Mouse (Mus musculus) limb, embryonic 13.5 days (tissue): ENCODE results near the gene Yme1l1. TPM values are rescaled to one million over a fixed set of nuclear protein-coding genes. Genes with fewer than 3 reads are reported as not detected.

Experiments used
- ATAC-seq: fragments of 200-750 bp; cut with Nextera tagmentation; 2 replicates; pipeline ENCODE4 v1.8.0; 2017; ENCODE audit warnings: low read depth, moderate number of reproducible peaks, moderate TSS enrichment; ENCODE audit not compliant: low FRiP score
- H3K27ac ChIP-seq: fragments of 300-500 bp; sonication (generic); 2 replicates; pipeline ENCODE4 v1.5.1; 2015; ENCODE audit warnings: inconsistent platforms, mild to moderate bottlenecking, moderate library complexity
- H3K27me3 ChIP-seq: fragments of 300-500 bp; sonication (generic); 2 replicates; pipeline ENCODE4 v1.6.1; 2015; ENCODE audit warnings: mild to moderate bottlenecking, inconsistent platforms
- H3K36me3 ChIP-seq: fragments of 300-500 bp; sonication (generic); 2 replicates; pipeline ENCODE4 v1.6.1; 2015; ENCODE audit warnings: inconsistent platforms, mild to moderate bottlenecking, moderate library complexity
- H3K4me1 ChIP-seq: fragments of 300-500 bp; sonication (generic); 2 replicates; pipeline ENCODE4 v1.6.1; 2015; ENCODE audit warnings: inconsistent platforms
- H3K4me2 ChIP-seq: fragments of 300-500 bp; sonication (generic); replicated peaks from 2 replicates; pipeline ENCODE4 v1.6.1; 2015; ENCODE audit warnings: inconsistent platforms, mild to moderate bottlenecking, moderate library complexity
- H3K4me3 ChIP-seq: fragments of 300-500 bp; sonication (generic); 2 replicates; pipeline ENCODE4 v1.5.1; 2015; ENCODE audit warnings: moderate library complexity, mild to moderate bottlenecking, inconsistent platforms
- H3K9ac ChIP-seq: fragments of 300-500 bp; sonication (generic); 2 replicates; pipeline ENCODE4 v1.6.1; 2015; ENCODE audit warnings: mild to moderate bottlenecking, inconsistent platforms
- H3K9me3 ChIP-seq: fragments of 300-500 bp; sonication (generic); 2 replicates; pipeline ENCODE4 v1.6.1; 2016; ENCODE audit warnings: inconsistent platforms
- WGBS: fragments of 180-500 bp; shearing (Covaris S2); methylation state at CpG from one replicate; pipeline ENCODE4 v1.1.7; 2015; 5-methylcytosine and 5-hydroxymethylcytosine counted together
- polyA plus RNA-seq: library from polyadenylated mRNA; unstranded; fragments of >200 nt; fragmentation: Nextera tagmentation; extraction: Ambion mirVana; gene quantifications from 2 replicates; pipeline ENCODE4 v1.2.1, GENCODE M21; 2015

Gene Yme1l1
- polyA plus RNA-seq, 1 experiment from 2014 or later: 90.3 TPM

- Histone ChIP-seq H3K36me3 (no peaks in the 10 kb centered on the region), H3K4me1 (no peaks in the 10 kb centered on the region), H3K9me3 (no peaks in the 10 kb centered on the region), H3K27ac (no peak overlapping the region), H3K9ac (no peak overlapping the region), H3K4me3 (no peak overlapping the region), H3K4me2 (no peak overlapping the region), H3K27me3 (peaks cover 10% of the 10 kb centered on the region; the same call in 1 of the 2 replicates)
- no peak for ATAC-seq
- 52% methylated on average over 2 of the region's 2 CpGs for WGBS
Observed at GRCm38 (mm10) chr2:23228463-23228862, 72.3 kb downstream of the Yme1l1 start.

GRCm38 (mm10) chr2:23234065-23234773 is 78.0 kb downstream of the Yme1l1 start:
- H3K9me3 ChIP-seq: no peaks in the 10 kb centered on the region
- under 1% methylated on average over 43 of the region's 50 CpGs for WGBS
- peak overlapping the region; percentile 55 for H3K9ac ChIP-seq
- H3K4me2 ChIP-seq: peak overlapping the region; percentile 71
- peak; percentile 76; the same call in 1 of the 2 replicates for ATAC-seq
- no peaks in the 10 kb centered on the region for H3K36me3 ChIP-seq
- H3K27ac ChIP-seq: no peak overlapping the region
- peak overlapping the region; percentile 49 for H3K4me3 ChIP-seq
- no peaks in the 10 kb centered on the region for H3K4me1 ChIP-seq
- peaks cover 19% of the 10 kb centered on the region for H3K27me3 ChIP-seq

Other genes starting within 250 kb of the Yme1l1 start
- gene Abi1, start 116.1 kb upstream of the Yme1l1 start, polyA plus RNA-seq: 45.3 and 45.5 TPM in 2 replicates
- gene Acbd5, start 88.2 kb upstream of the Yme1l1 start, polyA plus RNA-seq: 38.1 and 39.5 TPM in 2 replicates
- 8.0 and 10.0 TPM in 2 replicates for gene Mastl, start 345 bp upstream of the Yme1l1 start, polyA plus RNA-seq
- gene 4931423N10Rik, start 51.1 kb downstream of the Yme1l1 start, polyA plus RNA-seq: not detected in 2 replicates
- gene Nxph2, start 164.9 kb downstream of the Yme1l1 start, polyA plus RNA-seq: not detected in 2 replicates